Mouse (Mus musculus) MEL (cell line): ENCODE results near the gene Itsn1.

Source experiments
- CTCF ChIP-seq, 3 experiments: IDR thresholded peaks in 2 of 3; conservative IDR thresholded peaks in 1 of 3; 2 replicates each; pipeline ENCODE4 v1.5.1; 2011 to 2012; ENCODE audit warnings: low read length in 3 of 3, low read depth in 2 of 3, mild to moderate bottlenecking in 2 of 3, improper control_type of control experiment in 1 of 3, inconsistent platforms in 1 of 3, mixed read lengths in 1 of 3, moderate library complexity in 1 of 3; ENCODE audit not compliant: control insufficient read depth in 1 of 3, insufficient read depth in 1 of 3, poor library complexity in 1 of 3, severe bottlenecking in 1 of 3
- GATA1 ChIP-seq: IDR thresholded peaks from 2 replicates; pipeline ENCODE4 v1.6.1; 2011; ENCODE audit warnings: low read depth, low read length, improper control_type of control experiment
- MAFK ChIP-seq: IDR thresholded peaks from 2 replicates; pipeline ENCODE4 v1.6.1; 2011; ENCODE audit warnings: low read depth, mild to moderate bottlenecking, low read length, improper control_type of control experiment, borderline replicate concordance
- MAZ ChIP-seq: IDR thresholded peaks from 2 replicates; pipeline ENCODE4 v1.6.1; 2012; ENCODE audit warnings: low read depth, mild to moderate bottlenecking, inconsistent platforms, low read length, improper control_type of control experiment
- MYC ChIP-seq: IDR thresholded peaks from 2 replicates; pipeline ENCODE4 v1.6.1; 2011; ENCODE audit warnings: low read depth, mild to moderate bottlenecking, low read length, improper control_type of control experiment, moderate library complexity
- NELFE ChIP-seq: IDR thresholded peaks from 2 replicates; pipeline ENCODE4 v1.6.1; 2011; ENCODE audit warnings: low read depth, low read length, improper control_type of control experiment
- POLR2A ChIP-seq, 2 experiments: IDR thresholded peaks; 2 replicates each; pipeline ENCODE4 v1.6.1; 2011 to 2012; ENCODE audit warnings: low read length in 2 of 2, mild to moderate bottlenecking in 2 of 2, control low read depth in 1 of 2, improper control_type of control experiment in 1 of 2, low read depth in 1 of 2, moderate library complexity in 1 of 2; ENCODE audit not compliant: control insufficient read depth in 1 of 2, insufficient read depth in 1 of 2, poor library complexity in 1 of 2
- RAD21 ChIP-seq: IDR thresholded peaks from 2 replicates; pipeline ENCODE4 v1.6.1; 2011; ENCODE audit warnings: mild to moderate bottlenecking, low read depth, low read length, improper control_type of control experiment
- RCOR1 ChIP-seq: IDR thresholded peaks from 2 replicates; pipeline ENCODE4 v1.6.1; 2012; ENCODE audit warnings: low read depth, mild to moderate bottlenecking, inconsistent platforms, low read length, improper control_type of control experiment
- USF1 ChIP-seq: IDR thresholded peaks from 2 replicates; pipeline ENCODE4 v1.6.1; 2014; ENCODE audit warnings: low read depth, mild to moderate bottlenecking, inconsistent platforms, low read length, improper control_type of control experiment, moderate library complexity

DNA sequence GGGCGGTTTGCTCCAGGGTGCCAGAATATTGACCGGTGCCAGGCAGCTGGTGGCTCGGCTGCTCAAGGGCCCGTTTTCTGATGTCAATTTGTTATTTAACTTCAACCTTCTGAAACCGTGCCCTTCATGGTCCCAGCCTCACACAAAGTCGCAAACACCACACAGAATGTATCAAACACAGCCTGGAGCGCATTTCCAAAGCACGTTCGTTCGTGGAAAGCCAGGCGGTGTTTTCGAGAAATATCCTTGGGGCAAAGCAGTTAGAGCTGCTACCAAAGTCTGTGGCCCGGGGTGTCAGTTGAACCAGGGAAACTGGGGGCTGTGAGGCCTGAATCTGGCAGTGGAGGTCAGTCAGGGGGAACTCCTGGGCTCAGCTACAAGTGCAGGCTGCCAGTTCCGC is 213.1 kb downstream of the Itsn1 start:
- TF ChIP-seq RCOR1 (no peak), POLR2A (IDR thresholded peaks at IDR 0.05; ENCODE audit: control insufficient read depth in 1 of 2, insufficient read depth in 1 of 2, low read depth in 1 of 2, low read length in 2 of 2, poor library complexity in 1 of 2) (no peak), CTCF (IDR thresholded peaks at IDR 0.05 in 2 of 3, conservative IDR thresholded peaks at IDR 0.05 in 1 of 3; ENCODE audit: control insufficient read depth in 1 of 3, insufficient read depth in 1 of 3, low read depth in 2 of 3, low read length in 3 of 3, poor library complexity in 1 of 3, severe bottlenecking in 1 of 3) (no peak), NELFE (no peak), GATA1 (no peak), MYC (no peak), MAFK (no peak), MAZ (no peak), USF1 (no peak), RAD21 (no peak)
